Mouse (Mus musculus): Measurements from ENCODE around the gene Fmo9.

- TF ChIP-seq POLR2A (IDR thresholded peaks at IDR 0.05; ENCODE audit: insufficient read depth, low read depth, low read length) (no peak), CTCF (IDR thresholded peaks at IDR 0.05; ENCODE audit: insufficient read depth, low read depth, low read length) (no peak)
These were observed 12.4 kb downstream of the Fmo9 start for GRCm38 (mm10) chr1:166669264-166669663.

Measured in olfactory bulb, adult 2 months (tissue).